Mouse (Mus musculus) ES-E14 (cell line): ENCODE measurements around the gene Pmf1. TPM values are rescaled to one million over a fixed set of nuclear protein-coding genes. Genes with fewer than 3 reads are reported as not detected.

Experiments used
- DNase-seq: peaks from one replicate; pipeline ENCODE4 v3.0.0-alpha.2; 2013; ENCODE audit warnings: low read depth, low spot score
- H3K27ac ChIP-seq: 2 replicates; pipeline ENCODE4 v1.5.1; 2012; ENCODE audit warnings: low read depth, mild to moderate bottlenecking, low read length, moderate library complexity, mixed read lengths; ENCODE audit not compliant: poor library complexity, insufficient read depth, severe bottlenecking
- H3K36me3 ChIP-seq: 2 replicates; pipeline ENCODE4 v1.6.1; 2012; ENCODE audit warnings: mild to moderate bottlenecking, low read length, moderate library complexity, mixed read lengths; ENCODE audit not compliant: control insufficient read depth, poor library complexity, insufficient read depth, severe bottlenecking
- H3K4me1 ChIP-seq, 2 experiments: fragments of 150-350 bp in 1 of 2; sonication (generic) in 1 of 2; 2 replicates each; pipeline ENCODE4 v1.6.1; 2012; ENCODE audit warnings: low read length in 2 of 2, mild to moderate bottlenecking in 1 of 2, mixed read lengths in 1 of 2; ENCODE audit not compliant: control insufficient read depth in 2 of 2, insufficient read depth in 2 of 2, poor library complexity in 1 of 2
- H3K4me3 ChIP-seq, 2 experiments: fragments of 150-350 bp in 1 of 2; sonication (generic) in 1 of 2; 2 replicates each; pipeline ENCODE4 v1.5.1; 2012; ENCODE audit warnings: low read length in 2 of 2, low read depth in 1 of 2, mild to moderate bottlenecking in 1 of 2, mixed read lengths in 1 of 2; ENCODE audit not compliant: insufficient read depth in 1 of 2, poor library complexity in 1 of 2, severe bottlenecking in 1 of 2
- H3K9ac ChIP-seq: 2 replicates; pipeline ENCODE4 v1.6.1; 2012; ENCODE audit warnings: low read depth, mild to moderate bottlenecking, low read length, mixed read lengths; ENCODE audit not compliant: poor library complexity, insufficient read depth, severe bottlenecking
- H3K9me3 ChIP-seq: fragments of 150-350 bp; sonication (generic); 2 replicates; pipeline ENCODE4 v1.6.1; 2012; ENCODE audit warnings: low read depth, mild to moderate bottlenecking, low read length; ENCODE audit not compliant: control insufficient read depth, insufficient read depth
- CHD2 ChIP-seq: IDR thresholded peaks from 2 replicates; pipeline ENCODE4 v1.6.1; 2014; ENCODE audit warnings: mild to moderate bottlenecking, low read depth, low read length, inconsistent platforms
- HCFC1 ChIP-seq: IDR thresholded peaks from 2 replicates; pipeline ENCODE4 v1.6.1; 2012; ENCODE audit warnings: low read length, inconsistent platforms, borderline replicate concordance; ENCODE audit not compliant: insufficient read depth
- MAFK ChIP-seq: IDR thresholded peaks from 2 replicates; pipeline ENCODE4 v1.6.1; 2014; ENCODE audit warnings: mild to moderate bottlenecking, low read depth, low read length, inconsistent platforms; ENCODE audit not compliant: insufficient read depth
- ZC3H11A ChIP-seq: IDR thresholded peaks from 2 replicates; pipeline ENCODE4 v1.6.1; 2012; ENCODE audit warnings: low read depth, mild to moderate bottlenecking, inconsistent platforms, low read length, borderline replicate concordance
- ZNF384 ChIP-seq: IDR thresholded peaks from 2 replicates; pipeline ENCODE4 v1.6.1; 2012; ENCODE audit warnings: low read depth, low read length, inconsistent platforms
- in situ Hi-C, 2 experiments: fragments of 600-800 bp; cut with MboI; formaldehyde crosslinking; loops; one replicate each; pipeline ENCODE4 v1.15.1; 2025; ENCODE audit warnings: low sequenced_read_pairs in 2 of 2, inconsistent platforms in 1 of 2; ENCODE audit not compliant: unreplicated experiment in 2 of 2
- total RNA-seq: library from RNA; depleted of rRNA; stranded (reverse); fragments of 300-350 nt; gene quantifications from 2 replicates; pipeline ENCODE4 v1.2.3, GENCODE M21; 2012; rRNA removed

Pmf1 gene
- total RNA-seq = 89.5 and 97.0 TPM in 2 replicates

GRCm38 (mm10) chr3:88409741-88410644, at the start of gene Pmf1:
Gene Pmf1, minus strand, starts transcription at chr3:88410331.
- Histone ChIP-seq H3K9ac (peak within 1 kb of the TSS; percentile 96), H3K4me3 (peak within 1 kb of the TSS; percentile 85 to 93), H3K27ac (peak within 1 kb of the TSS; percentile 97), H3K36me3 (peaks cover 6% of the 10 kb centered on the region), H3K4me1 (peaks cover 2 to 7% of the 10 kb centered on the region in 2 experiments; a peak in 3 of 4 replicates), H3K9me3 (no peaks in the 10 kb centered on the region)
- peak; percentile 87 for DNase-seq
- TF ChIP-seq ZC3H11A = no peak
- TF ChIP-seq CHD2 = peak; percentile 97
- TF ChIP-seq MAFK = peak; percentile 75
- peak; percentile 62; the same call in 1 of the 2 replicates for TF ChIP-seq HCFC1
- TF ChIP-seq ZNF384 = peak; percentile 88
- in situ Hi-C loops = loop anchor here (5.0 to 10.0 kb wide), 2 partner anchors 57 to 65 kb away; no protein-coding TSS in a partner anchor

- Histone ChIP-seq H3K9ac (no peak overlapping the region), H3K27ac (no peak overlapping the region), H3K4me1 (peaks cover 0 to 7% of the 10 kb centered on the region in 2 experiments; a peak in 1 of 4 replicates), H3K36me3 (no peaks in the 10 kb centered on the region), H3K4me3 (no peak overlapping the region), H3K9me3 (no peaks in the 10 kb centered on the region)
- TF ChIP-seq HCFC1 (no peak), ZNF384 (no peak), MAFK (no peak), CHD2 (no peak), ZC3H11A (no peak)
- in situ Hi-C loops = no loop called here
- DNase-seq = no peak
Measured at GRCm38 (mm10) chr3:88458778-88459219, 48.7 kb upstream of the Pmf1 start.

- H3K27ac ChIP-seq = no peak overlapping the region
- in situ Hi-C loops = no loop called here
- H3K4me1 ChIP-seq = peaks cover 0 to 7% of the 10 kb centered on the region in 2 experiments; a peak in 1 of 4 replicates
Measured at GRCm38 (mm10) chr3:88456746-88457532, 46.8 kb upstream of the Pmf1 start.

DNA sequence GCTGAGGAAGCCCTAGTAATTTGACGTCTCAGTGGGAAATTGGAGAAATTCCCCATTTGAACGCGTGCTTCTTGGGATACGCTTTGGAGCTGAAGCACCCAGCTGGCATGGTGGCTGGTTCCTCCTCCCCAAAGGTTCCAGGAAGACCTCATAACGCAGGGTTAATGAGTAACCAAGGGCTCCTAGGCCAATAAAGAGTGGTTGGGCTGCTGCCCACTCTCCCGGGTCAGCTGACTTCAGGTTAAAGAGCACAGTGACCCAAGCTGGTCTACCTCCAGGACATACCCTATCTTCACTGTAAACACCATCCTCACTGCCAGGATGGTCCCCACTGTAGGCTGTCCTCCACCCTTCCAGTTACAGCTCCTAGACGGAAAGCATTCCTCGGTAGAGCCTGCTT, 46.2 kb upstream of the Pmf1 start:
- no peaks in the 10 kb centered on the region for H3K36me3 ChIP-seq
- peaks cover 0 to 7% of the 10 kb centered on the region in 2 experiments; a peak in 1 of 4 replicates for H3K4me1 ChIP-seq
- no peak overlapping the region for H3K27ac ChIP-seq
- no peaks in the 10 kb centered on the region for H3K9me3 ChIP-seq
- in situ Hi-C loops = no loop called here
- TF ChIP-seq CHD2 (no peak), ZNF384 (no peak), ZC3H11A (no peak), MAFK (no peak), HCFC1 (no peak)
- DNase-seq = no peak
- no peak overlapping the region for H3K4me3 ChIP-seq
- no peak overlapping the region for H3K9ac ChIP-seq

More at GRCm38 (mm10) chr3:88456746-88457532, 46.8 kb upstream of the Pmf1 start:
- H3K36me3 ChIP-seq = no peaks in the 10 kb centered on the region
- no peak overlapping the region for H3K4me3 ChIP-seq
- TF ChIP-seq ZNF384 (no peak), HCFC1 (no peak), MAFK (no peak), ZC3H11A (no peak), CHD2 (no peak)
- H3K9me3 ChIP-seq = no peaks in the 10 kb centered on the region
- no peak overlapping the region for H3K9ac ChIP-seq
- no peak for DNase-seq
